Mouse (Mus musculus) adrenal gland, postnatal 0 days (tissue): Measurements from ENCODE around the gene Hsd17b7. TPM values are rescaled to one million over a fixed set of nuclear protein-coding genes. Genes with fewer than 3 reads are reported as not detected.

Experiments
- polyA plus RNA-seq: library from polyadenylated mRNA; unstranded; fragments of >200 nt; fragmentation: Nextera tagmentation; extraction: Ambion mirVana; gene quantifications from 2 replicates; pipeline ENCODE4 v1.2.1, GENCODE M21; 2015

The Hsd17b7 gene
- 9.0 and 9.2 TPM in 2 replicates for polyA plus RNA-seq

GRCm38 (mm10) chr1:169968792-169969515, at the start of gene Hsd17b7:
Gene Hsd17b7, minus strand, starts transcription at chr1:169969241.

GRCm38 (mm10) chr1:169928454-169928971, 40.5 kb downstream of the Hsd17b7 start, which contains the start of gene Ccdc190:
Gene Ccdc190, plus strand, starts transcription at chr1:169928648.

Other genes starting within 250 kb of the Hsd17b7 start
- 56.0 and 96.1 TPM in 2 replicates for gene Rgs4, start 221.6 kb downstream of the Hsd17b7 start, polyA plus RNA-seq
- gene Ccdc190, start 40.6 kb downstream of the Hsd17b7 start, polyA plus RNA-seq, result not detected in 2 replicates
- gene Ddr2, start 141.5 kb upstream of the Hsd17b7 start, polyA plus RNA-seq, result 20.7 and 21.1 TPM in 2 replicates
- gene Uap1, start 205.7 kb upstream of the Hsd17b7 start, polyA plus RNA-seq, result 34.7 and 35.9 TPM in 2 replicates
- gene Uhmk1, start 246.2 kb upstream of the Hsd17b7 start, polyA plus RNA-seq, result 4.8 and 5.1 TPM in 2 replicates